Mouse (Mus musculus) gastrocnemius, adult 2 months (tissue): ENCODE results near the gene 4930522L14Rik. TPM values are rescaled to one million over a fixed set of nuclear protein-coding genes. Genes with fewer than 3 reads are reported as not detected.
"Not testable (repeated sequence)": the region's sequence is repeated elsewhere in the genome, so short reads cannot be mapped to it uniquely, and the experiment has no call there.

Source experiments
- DNase-seq: peaks from one replicate; pipeline ENCODE4 v3.0.0; 2022
- H3K27ac ChIP-seq: fragments of 200-600 bp; 2 replicates; pipeline ENCODE4 v1.8.1; 2022; ENCODE audit warnings: mild to moderate bottlenecking
- H3K4me3 ChIP-seq: fragments of 200-600 bp; 2 replicates; pipeline ENCODE4 v1.8.1; 2022; ENCODE audit warnings: mild to moderate bottlenecking, moderate library complexity
- intact Hi-C: fragments of 180-260 bp; cut with DNase I; formaldehyde crosslinking; loops from one replicate; pipeline ENCODE4 v1.15.1; 2025
- long read RNA-seq, 2 experiments: library from polyadenylated mRNA; stranded (forward); transcript quantifications; one replicate each; pipeline ENCODE4 v2.0.0; 2021
- total RNA-seq, 2 experiments: library from RNA; stranded (reverse); gene quantifications; 2 replicates each; pipeline ENCODE4 v1.2.3; 2021

4930522L14Rik gene
- 1 to 10 TPM; 1.5 to 1.6 TPM for total RNA-seq
- long read RNA-seq, experiment 1, result 0 reads
- long read RNA-seq, experiment 2, partial matches to known transcripts, result 0 of 1 reads
- long read RNA-seq, experiment 2, other reads (novel, unspliced or antisense), result 0 of 1 reads

- Histone ChIP-seq H3K27ac (peak within 1 kb of the TSS; percentile 73), H3K4me3 (peak within 1 kb of the TSS; percentile 83)
- intact Hi-C loops, result not testable (repeated sequence)
- DNase-seq, result peak; percentile 69
These were observed at the start of gene 4930522L14Rik for GRCm38 (mm10) chr5:109751391-109752071. TSS of gene 4930522L14Rik (minus strand) at chr5:109751886.

GRCm38 (mm10) chr5:109801466-109801865 is 49.8 kb upstream of the 4930522L14Rik start:
- H3K27ac ChIP-seq, intact Hi-C loops, H3K4me3 ChIP-seq, DNase-seq: not testable (repeated sequence)

- H3K4me3 ChIP-seq, H3K27ac ChIP-seq, intact Hi-C loops, DNase-seq: not testable (repeated sequence)
These were observed 48.3 kb upstream of the 4930522L14Rik start for GRCm38 (mm10) chr5:109799948-109800347.

GRCm38 (mm10) chr5:109797017-109797416 is 45.3 kb upstream of the 4930522L14Rik start:
- H3K27ac ChIP-seq, H3K4me3 ChIP-seq, intact Hi-C loops, DNase-seq: not testable (repeated sequence)

GRCm38 (mm10) chr5:109795967-109796652 is 44.4 kb upstream of the 4930522L14Rik start:
- peak; percentile 34 for DNase-seq
- intact Hi-C loops, result not testable (repeated sequence)
- peak overlapping the region; percentile 76 for H3K27ac ChIP-seq
- H3K4me3 ChIP-seq, result peak overlapping the region; percentile 82

- peak overlapping the region; percentile 73; the same call in 1 of the 2 replicates for H3K27ac ChIP-seq
- peak overlapping the region; percentile 83 for H3K4me3 ChIP-seq
- intact Hi-C loops, DNase-seq: not testable (repeated sequence)
These were observed 541 bp upstream of the 4930522L14Rik start for GRCm38 (mm10) chr5:109752073-109752780.

GRCm38 (mm10) chr5:109745081-109745480 is 6.6 kb downstream of the 4930522L14Rik start:
- DNase-seq, H3K27ac ChIP-seq, intact Hi-C loops: not testable (repeated sequence)

GRCm38 (mm10) chr5:109717341-109717740 is 34.3 kb downstream of the 4930522L14Rik start:
- H3K27ac ChIP-seq, intact Hi-C loops, DNase-seq, H3K4me3 ChIP-seq: not testable (repeated sequence)

More at GRCm38 (mm10) chr5:109745081-109745480, 6.6 kb downstream of the 4930522L14Rik start:
- H3K4me3 ChIP-seq, result not testable (repeated sequence)

- DNase-seq, intact Hi-C loops, H3K27ac ChIP-seq: not testable (repeated sequence)
- peak overlapping the region; percentile 75 for H3K4me3 ChIP-seq
These were observed 60.3 kb downstream of the 4930522L14Rik start for GRCm38 (mm10) chr5:109691205-109691965.

- intact Hi-C loops, result not testable (repeated sequence)
- peak within 1 kb of the TSS; percentile 75 for H3K4me3 ChIP-seq
- peak; percentile 70 for DNase-seq
- peak within 1 kb of the TSS; percentile 70 for H3K27ac ChIP-seq
These were observed 61.0 kb downstream of the 4930522L14Rik start, which contains the start of gene 5430403G16Rik for GRCm38 (mm10) chr5:109690537-109691201. TSS of gene 5430403G16Rik (minus strand) at chr5:109691041.

Other genes starting within 250 kb of the 4930522L14Rik start
- gene Crlf2, start 192.9 kb downstream of the 4930522L14Rik start, total RNA-seq, result 1 to 10 TPM; 2.0 to 3.4 TPM
- under 1 TPM; 0.14 to 0.38 TPM for gene 5430403G16Rik, start 60.8 kb downstream of the 4930522L14Rik start, total RNA-seq
- gene Gm15446, start 171.5 kb upstream of the 4930522L14Rik start, total RNA-seq, result 1 to 10 TPM; 3.1 to 9.1 TPM
- 1 to 10 TPM; 7.0 to 8.6 TPM for gene Zfp932, start 244.6 kb upstream of the 4930522L14Rik start, total RNA-seq